Mouse (Mus musculus): ENCODE measurements around the gene Aifm2. TPM values are rescaled to one million over a fixed set of nuclear protein-coding genes. Genes with fewer than 3 reads are reported as not detected.
A peak's percentile ranks its signal among the peaks of the same experiment; 100 is the strongest.

The Aifm2 gene
- total RNA-seq, 4 experiments from 2014 or later = 11.7 to 13.7 (median 12.5) TPM

DNA sequence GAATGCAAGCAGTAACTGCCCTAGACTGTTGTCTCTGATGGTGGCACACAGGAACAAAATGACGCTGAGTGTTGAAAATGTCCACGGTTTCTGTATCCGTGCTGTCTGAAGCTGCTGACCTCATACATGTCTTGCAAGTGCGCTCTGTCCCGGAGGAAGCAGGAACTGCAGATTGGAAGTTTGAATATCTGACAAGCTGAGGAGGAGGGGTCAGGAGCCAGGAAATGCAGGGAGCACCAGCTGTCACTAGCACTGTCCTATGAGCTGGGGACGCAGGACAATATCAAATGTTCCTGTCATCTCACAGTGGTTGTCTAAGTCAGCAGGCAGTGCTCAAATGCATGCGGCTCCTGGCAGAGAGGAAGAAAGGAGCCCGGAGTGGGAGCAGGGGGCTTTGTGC lies 49.6 kb downstream of the Aifm2 start:
- DNase-seq (ENCODE audit: low spot score in 2 of 2) = no peak

DNA sequence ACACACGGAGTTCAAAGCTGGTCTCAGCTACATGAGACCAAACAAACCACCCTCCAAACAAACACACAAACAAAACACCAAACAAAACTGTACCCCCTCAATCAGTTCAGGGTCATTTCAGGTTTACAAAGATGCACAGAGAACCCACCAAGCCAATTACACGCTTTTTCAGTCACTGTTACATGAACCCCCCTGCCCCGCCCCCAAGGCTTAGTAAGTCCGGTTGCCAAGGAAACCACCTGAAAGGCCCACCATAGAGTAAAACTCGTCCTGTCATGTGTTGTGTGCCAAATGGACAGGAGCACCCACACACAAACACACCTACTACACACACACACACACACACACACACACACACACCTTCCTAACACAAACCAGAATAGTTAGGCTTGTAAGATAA lies 50.5 kb downstream of the Aifm2 start:
- no peak for DNase-seq (ENCODE audit: low spot score in 2 of 2)

DNA sequence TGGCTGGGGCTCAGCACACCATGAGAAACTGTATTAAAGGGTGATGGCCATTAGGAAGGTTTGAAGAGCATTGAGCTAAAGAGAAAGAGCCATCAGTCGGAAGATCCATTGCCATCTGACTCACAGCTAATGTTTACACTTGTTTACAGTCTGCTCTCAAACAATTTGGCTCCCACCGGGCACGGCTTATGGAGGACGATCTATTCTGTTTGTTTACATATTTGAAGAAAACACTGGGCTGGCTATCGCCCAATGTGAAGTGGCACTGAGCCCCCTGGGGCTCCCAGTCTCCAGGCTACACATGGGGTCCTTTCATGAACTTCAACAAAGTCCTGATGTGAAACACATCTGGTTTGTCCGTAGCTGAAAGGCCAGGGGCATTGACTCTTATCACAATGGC lies 51.7 kb downstream of the Aifm2 start:
- no peak for DNase-seq (ENCODE audit: low spot score in 2 of 2)

DNA sequence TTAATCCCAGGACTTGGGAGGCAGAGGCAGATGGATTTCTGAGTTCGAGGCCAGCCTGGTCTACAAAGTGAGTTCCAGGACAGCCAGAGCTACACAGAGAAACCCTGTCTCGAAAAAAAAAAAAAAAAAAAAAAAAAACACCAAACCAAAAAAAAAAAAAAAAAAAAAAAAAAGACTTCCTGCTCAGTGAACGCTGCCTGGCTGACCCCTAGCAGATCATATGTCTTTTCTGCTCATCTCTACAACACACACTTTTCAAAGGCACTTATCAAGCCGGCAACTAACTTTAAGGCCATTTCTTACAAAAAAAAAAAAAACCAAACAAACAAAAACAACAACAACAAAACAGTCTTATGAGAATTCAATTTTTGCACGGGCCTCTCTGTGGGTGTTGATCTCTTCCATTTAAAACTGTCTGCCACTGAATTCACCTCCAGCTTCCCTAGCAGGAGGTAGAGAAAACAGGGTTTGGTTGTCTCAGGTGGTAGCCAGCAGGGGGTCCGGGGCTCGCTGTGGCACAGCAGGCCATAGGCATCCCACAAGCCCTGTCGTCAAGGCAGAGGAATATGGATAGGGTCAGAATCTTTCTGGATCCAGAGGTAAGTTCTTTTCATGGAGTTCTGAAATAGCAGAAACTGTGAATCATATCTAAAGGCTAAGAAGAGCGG lies 66.5 kb downstream of the Aifm2 start:
- no peak for DNase-seq (ENCODE audit: low spot score in 2 of 2)

DNA sequence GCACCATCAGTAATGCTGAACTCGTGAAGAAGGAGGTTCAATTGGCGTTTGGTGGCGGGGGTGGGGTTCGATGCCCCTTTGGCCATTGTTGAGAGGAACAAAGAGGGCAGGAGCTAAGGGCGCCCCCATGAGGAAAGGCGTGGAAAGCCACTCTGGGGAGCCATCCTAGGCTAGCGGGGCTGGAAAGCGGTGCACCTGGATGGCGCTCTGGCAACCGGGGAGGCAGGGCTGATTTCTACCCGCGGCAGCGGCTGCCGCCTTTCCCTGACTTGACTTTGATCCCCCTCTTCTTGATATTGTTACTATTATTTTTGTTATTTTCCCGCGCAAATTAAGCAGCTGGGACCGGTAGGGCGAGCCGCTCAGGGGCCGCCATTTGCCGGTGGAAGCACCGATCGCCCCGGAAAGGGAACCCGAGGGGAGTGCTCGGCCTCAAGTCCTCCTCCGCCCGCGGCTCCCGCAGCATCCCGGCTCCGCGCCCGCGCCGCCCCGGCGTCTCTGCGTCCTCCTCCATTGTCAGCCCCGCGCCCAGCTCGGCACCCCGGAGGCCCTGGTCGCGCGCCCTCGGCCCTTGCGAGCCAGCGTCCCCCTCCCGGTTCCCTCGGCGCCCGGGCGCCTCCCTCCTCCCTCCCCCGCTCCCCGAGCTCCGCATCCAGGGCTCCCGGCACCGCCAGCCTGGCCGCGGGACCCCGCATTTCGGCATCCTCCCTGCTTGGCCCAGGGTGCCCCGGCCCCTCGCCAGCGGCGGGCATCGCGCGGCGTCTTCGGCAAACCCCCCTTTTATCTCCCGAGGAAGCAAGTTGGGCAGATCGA lies 67.9 kb downstream of the Aifm2 start:
- no peak for DNase-seq (ENCODE audit: low spot score in 2 of 2)

DNA sequence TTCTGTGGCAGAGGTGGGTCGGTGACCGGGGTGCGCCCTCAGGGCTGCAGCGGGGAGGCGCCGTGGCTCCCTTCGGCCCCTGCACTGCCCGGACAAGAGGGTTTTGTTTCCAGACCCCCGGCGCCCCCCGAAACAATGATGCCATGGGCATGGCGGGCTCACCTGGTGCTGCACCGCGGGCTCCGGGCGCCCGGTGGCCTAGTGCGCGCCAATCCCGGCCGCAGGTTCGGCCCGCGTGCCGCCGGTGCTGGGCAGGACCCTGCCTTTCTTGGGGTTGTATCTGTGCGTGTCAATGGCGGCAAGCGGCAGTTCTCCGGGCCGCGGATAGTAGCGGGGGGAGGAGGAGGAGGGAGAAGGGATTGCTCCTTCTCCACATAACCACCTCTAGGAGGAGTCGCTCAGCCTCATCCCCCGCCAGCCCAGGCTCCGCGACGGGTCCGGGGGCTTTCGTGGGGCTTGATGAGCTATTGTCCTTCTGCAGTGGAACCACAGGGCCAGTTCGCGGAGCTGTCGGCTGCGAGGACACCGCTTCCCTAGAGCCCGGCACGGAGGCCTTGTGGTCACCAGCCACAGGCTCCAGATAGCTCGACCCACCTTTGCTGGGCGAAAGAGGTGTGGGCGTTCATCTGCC lies 68.7 kb downstream of the Aifm2 start, which contains the start of gene H2afy2:
Gene H2afy2, minus strand, starts transcription at position 527 of the 631 bp plus-strand sequence.
- DNase-seq (ENCODE audit: low spot score in 2 of 2) = peak in 1 of 2 experiments; percentile 18

DNA sequence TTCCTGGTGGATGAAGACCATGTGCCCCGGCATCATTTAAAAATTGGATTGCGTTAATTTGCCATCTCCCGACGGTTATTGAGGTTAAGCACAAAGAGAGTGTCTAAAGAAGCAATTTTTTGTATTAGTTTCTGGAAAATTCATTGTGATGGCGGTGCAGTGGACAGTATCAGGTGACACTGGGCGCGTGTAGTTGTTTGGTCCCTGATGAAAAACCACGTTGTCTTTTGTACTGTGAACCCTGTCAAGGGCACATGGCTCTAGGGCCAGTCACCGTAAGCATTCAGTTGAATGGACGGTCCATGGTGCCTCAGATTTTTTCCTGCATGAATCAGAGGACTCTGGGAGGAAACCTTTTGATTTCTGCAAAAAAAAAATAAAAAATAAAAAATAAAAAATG lies 69.4 kb downstream of the Aifm2 start:
- no peak for DNase-seq (ENCODE audit: low spot score in 2 of 2)

DNA sequence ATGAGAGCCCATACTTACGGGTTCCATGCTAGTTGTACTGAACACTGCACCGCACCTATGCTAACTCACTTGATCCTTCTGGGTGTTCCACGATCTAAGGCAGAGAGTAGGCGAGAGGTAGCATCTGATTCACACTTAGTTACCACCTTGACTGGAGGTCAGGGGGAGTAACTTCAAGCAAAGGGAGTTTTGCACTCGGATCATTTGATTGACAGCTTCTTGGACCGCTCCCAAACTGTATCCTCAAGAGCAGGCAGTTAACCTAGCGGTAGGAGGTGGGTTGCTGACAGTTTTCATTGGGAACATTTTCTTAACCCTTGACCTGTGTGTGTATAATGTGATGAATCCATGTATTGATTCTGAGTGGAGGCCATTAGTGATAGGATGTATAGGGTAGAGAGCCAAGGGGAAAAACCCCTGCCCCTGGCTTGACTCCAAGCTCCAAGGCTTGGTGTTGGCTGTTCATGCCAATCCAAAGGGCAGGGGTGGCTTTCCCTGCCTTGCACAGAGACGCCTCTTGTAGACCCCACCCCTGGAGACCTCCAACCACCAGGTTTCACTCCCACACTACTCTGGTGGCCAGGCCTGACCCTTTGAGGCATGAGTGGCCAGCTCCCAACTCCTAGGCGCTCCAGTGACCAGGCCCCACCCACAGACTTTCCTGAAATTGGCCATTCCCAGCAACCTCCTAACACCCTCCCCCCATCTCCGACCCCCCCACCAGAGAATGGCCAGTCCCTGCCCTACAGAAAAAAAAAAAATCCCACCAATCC lies 72.7 kb downstream of the Aifm2 start:
- DNase-seq (ENCODE audit: low spot score in 2 of 2) = no peak

DNA sequence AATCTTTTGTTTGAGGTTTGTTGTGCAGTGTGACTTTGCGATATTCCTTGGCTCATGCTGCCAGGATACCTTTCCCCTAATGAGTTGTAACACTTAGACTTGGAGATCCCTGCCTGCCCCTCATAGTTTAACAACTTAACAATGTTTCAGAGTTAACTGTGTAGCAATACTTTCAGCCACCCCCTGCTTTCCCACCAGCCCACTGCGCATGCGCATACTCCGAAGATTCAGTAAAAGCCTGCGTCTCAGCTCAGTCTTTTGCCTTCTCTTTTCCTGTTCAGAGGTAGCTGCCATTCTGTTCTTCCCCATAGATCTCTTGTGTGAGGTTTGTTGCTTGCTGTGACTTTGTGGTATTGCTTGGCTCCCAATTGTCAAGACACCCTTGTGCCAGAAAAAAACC lies 73.4 kb downstream of the Aifm2 start:
- DNase-seq (ENCODE audit: low spot score in 2 of 2) = no peak

Small RNAs within 50 kb of the gene (microRNA-seq; reads per million reads assigned to microRNA genes)
- not detected for gene Mir5108

Other genes starting within 250 kb of the Aifm2 start
- 100 to 1,000 TPM; 151 to 195 (median 168) TPM for gene Lrrc20, start 239.5 kb upstream of the Aifm2 start, total RNA-seq (2022)
- not detected for gene Npffr1, start 119.8 kb upstream of the Aifm2 start, total RNA-seq (2022)
- 10 to 100 TPM; 52.1 to 64.3 (median 60.7) TPM for gene Ppa1, start 66.7 kb upstream of the Aifm2 start, total RNA-seq (2022)
- gene Sar1a, start 35.0 kb upstream of the Aifm2 start, total RNA-seq (2022) = 100 to 1,000 TPM; 119 to 156 (median 128) TPM
- gene Tysnd1, start 19.7 kb upstream of the Aifm2 start, total RNA-seq (2022) = 10 to 100 TPM; 12.6 to 16.1 (median 14.5) TPM
- gene H2afy2, start 68.9 kb downstream of the Aifm2 start, total RNA-seq (2022) = under 1 TPM; 0.36 to 0.72 (median 0.55) TPM